22 mouse cellular contexts compared by ENCODE assay signal in genomic region chr13:49103913-49104312, GRCm38 (mm10). TPM values are rescaled to one million over a fixed set of nuclear protein-coding genes. Genes with fewer than 3 reads are reported as not detected.
DNase-seq lines count a peak whose midpoint lies in the region; ATAC-seq and TF ChIP-seq lines count a peak whose summit lies in the region.
"Had no signal": no experiment of that assay in that cellular context is flagged by ENCODE, and none has a peak within 500 bp of the region (broad histone marks: within the 10 kb centered on the region; RNA-seq: fewer than 3 reads in every experiment).

No protein-coding gene starts in this region.

- no peaks in the 10 kb centered on the region for H3K9me3 ChIP-seq in hindbrain, embryonic 15.5 days
- H3K9me3 ChIP-seq in hindbrain, embryonic 13.5 days, result no peaks in the 10 kb centered on the region
- no peaks in the 10 kb centered on the region for H3K9me3 ChIP-seq in lung, embryonic 16.5 days (ENCODE audit: control insufficient read depth, low read length)
- H3K9me3 ChIP-seq: forebrain, embryonic 15.5 days; hindbrain, embryonic 12.5 days; limb, embryonic 10.5 days; midbrain, embryonic 13.5 days had no signal

- WGBS in hindbrain, embryonic 15.5 days, result 90% methylated on average over 1 of the region's 1 CpGs
- WGBS in hindbrain, embryonic 13.5 days, result 82% methylated on average over 1 of the region's 1 CpGs
- 50% methylated on average over 1 of the region's 1 CpGs for WGBS in lung, embryonic 16.5 days
- 60% methylated on average over 1 of the region's 1 CpGs for WGBS in olfactory bulb, adult 2 months

- H3K4me3 ChIP-seq in hindbrain, embryonic 15.5 days, result no peak overlapping the region
- no peak overlapping the region for H3K4me3 ChIP-seq in hindbrain, embryonic 13.5 days
- H3K4me3 ChIP-seq in lung, embryonic 16.5 days (ENCODE audit: low read length), result no peak overlapping the region
- H3K4me3 ChIP-seq in cortical plate, adult 2 months (ENCODE audit: insufficient read depth, low read length), result no peak overlapping the region
- no peak overlapping the region for H3K4me3 ChIP-seq in olfactory bulb, adult 2 months (ENCODE audit: insufficient read depth, low read depth, low read length)
- H3K4me3 ChIP-seq: forebrain, embryonic 15.5 days; hindbrain, embryonic 12.5 days; limb, embryonic 10.5 days; midbrain, embryonic 13.5 days; myocyte had no signal

- peaks cover 31% of the 10 kb centered on the region for H3K4me1 ChIP-seq in hindbrain, embryonic 15.5 days (replicated peaks)
- H3K4me1 ChIP-seq in hindbrain, embryonic 13.5 days (replicated peaks), result peaks cover 26% of the 10 kb centered on the region
- peaks cover 24% of the 10 kb centered on the region for H3K4me1 ChIP-seq in lung, embryonic 16.5 days (replicated peaks; ENCODE audit: control insufficient read depth, insufficient read depth, low read length)
- H3K4me1 ChIP-seq in cortical plate, adult 2 months (ENCODE audit: control insufficient read depth, insufficient read depth, low read length), result peaks cover 18% of the 10 kb centered on the region
- H3K4me1 ChIP-seq in olfactory bulb, adult 2 months (ENCODE audit: control insufficient read depth, insufficient read depth, low read length), result peaks cover 31% of the 10 kb centered on the region
- H3K4me1 ChIP-seq: limb, embryonic 10.5 days had no signal

- no peak for ATAC-seq in hindbrain, embryonic 15.5 days (ENCODE audit: low FRiP score, low read depth)
- ATAC-seq in hindbrain, embryonic 13.5 days (ENCODE audit: low FRiP score), result no peak
- peak; percentile 69 for ATAC-seq in lung, embryonic 16.5 days (ENCODE audit: low read depth)
- ATAC-seq: CD4-positive, CD25-positive, alpha-beta regulatory T cell, adult 4 months; forebrain, embryonic 15.5 days; liver, postnatal 0 days; midbrain, embryonic 13.5 days; Patski had no signal

- no peak overlapping the region for H3K9ac ChIP-seq in hindbrain, embryonic 15.5 days
- H3K9ac ChIP-seq in hindbrain, embryonic 13.5 days, result no peak overlapping the region
- no peak overlapping the region for H3K9ac ChIP-seq in lung, embryonic 16.5 days (ENCODE audit: low read length)
- H3K9ac ChIP-seq: forebrain, embryonic 15.5 days; hindbrain, embryonic 12.5 days; liver, postnatal 0 days; midbrain, embryonic 13.5 days had no signal

- no peaks in the 10 kb centered on the region for H3K27me3 ChIP-seq in hindbrain, embryonic 15.5 days
- H3K27me3 ChIP-seq in hindbrain, embryonic 13.5 days, result no peaks in the 10 kb centered on the region
- H3K27me3 ChIP-seq in lung, embryonic 16.5 days (ENCODE audit: control insufficient read depth, insufficient read depth, low read depth, low read length), result no peaks in the 10 kb centered on the region
- H3K27me3 ChIP-seq: forebrain, embryonic 15.5 days; hindbrain, embryonic 12.5 days; midbrain, embryonic 13.5 days; Patski had no signal

- DNase-seq in lung, postnatal 14 days, result no peak
- no peak for DNase-seq in B cell, adult 2 months
- DNase-seq: adrenal gland, adult 8-10 months; heart, postnatal 10 days; kidney, adult 18-20 months; kidney, postnatal 10 days; liver, postnatal 0 days; right cerebral cortex, postnatal 25 days; thymus, postnatal 14 days had no signal

- H3K36me3 ChIP-seq in hindbrain, embryonic 15.5 days, result peaks cover 12% of the 10 kb centered on the region
- H3K36me3 ChIP-seq in hindbrain, embryonic 13.5 days, result peaks cover 31% of the 10 kb centered on the region
- H3K36me3 ChIP-seq in lung, embryonic 16.5 days (ENCODE audit: control insufficient read depth, insufficient read depth, low read length), result no peaks in the 10 kb centered on the region
- H3K36me3 ChIP-seq: limb, embryonic 10.5 days had no signal

- TF ChIP-seq CTCF in cortical plate, adult 2 months (IDR thresholded peaks at IDR 0.05; ENCODE audit: extremely low read depth, insufficient read depth, low read length), result no peak
- TF ChIP-seq CTCF in olfactory bulb, adult 2 months (IDR thresholded peaks at IDR 0.05; ENCODE audit: insufficient read depth, low read depth, low read length), result no peak

- no peak for TF ChIP-seq POLR2A in cortical plate, adult 2 months (IDR thresholded peaks at IDR 0.05; ENCODE audit: extremely low read depth, insufficient read depth, low read length)
- no peak for TF ChIP-seq POLR2A in olfactory bulb, adult 2 months (IDR thresholded peaks at IDR 0.05; ENCODE audit: insufficient read depth, low read depth, low read length)

- H3K27ac ChIP-seq in hindbrain, embryonic 15.5 days (replicated peaks), result peak overlapping the region; percentile 2; the same call in 1 of the 2 replicates
- no peak overlapping the region; the same call in 1 of the 2 replicates for H3K27ac ChIP-seq in hindbrain, embryonic 13.5 days
- H3K27ac ChIP-seq in lung, embryonic 16.5 days (ENCODE audit: low read length), result no peak overlapping the region; the same call in 1 of the 2 replicates
- H3K27ac ChIP-seq in cortical plate, adult 2 months (ENCODE audit: insufficient read depth, low read length), result peak overlapping the region; percentile 66
- peak overlapping the region; percentile 34; the same call in 1 of the 2 replicates for H3K27ac ChIP-seq in olfactory bulb, adult 2 months (ENCODE audit: insufficient read depth, low read depth, low read length)
- H3K27ac ChIP-seq: hindbrain, embryonic 12.5 days; midbrain, embryonic 13.5 days had no signal

- H3K4me2 ChIP-seq in hindbrain, embryonic 15.5 days, result no peak overlapping the region
- H3K4me2 ChIP-seq in hindbrain, embryonic 13.5 days, result no peak overlapping the region
- no peak overlapping the region for H3K4me2 ChIP-seq in lung, embryonic 16.5 days (ENCODE audit: low read depth, low read length)
- H3K4me2 ChIP-seq: forebrain, embryonic 15.5 days; heart, embryonic 11.5 days; hindbrain, embryonic 12.5 days; midbrain, embryonic 13.5 days had no signal

RNA-seq across cellular contexts. Expression of gene Wnk2, which starts 43.9 kb away (rescaled TPM):
- polyA plus RNA-seq in hindbrain, embryonic 15.5 days (2015; fragmentation: Nextera tagmentation; extraction: Ambion mirVana), result 19.6 and 23.2 TPM in 2 replicates
- polyA plus RNA-seq in hindbrain, embryonic 13.5 days (2015; fragmentation: Nextera tagmentation; extraction: Ambion mirVana), result 20.3 and 20.7 TPM in 2 replicates
- 0.85 and 0.98 TPM in 2 replicates for polyA plus RNA-seq in lung, embryonic 16.5 days (2015; fragmentation: Nextera tagmentation; extraction: Ambion mirVana)
- polyA plus RNA-seq in cortical plate, adult 2 months (2012; rRNA removed), result 62.4 and 65.4 TPM in 2 replicates
- not detected in 2 replicates for polyA plus RNA-seq in olfactory bulb, adult 2 months (2012; ENCODE audit: insufficient read depth, insufficient read length, low replicate concordance, missing spikeins)
- polyA plus RNA-seq: CD4-positive, CD25-positive, alpha-beta regulatory T cell, adult 4 months; myocyte had no signal

Comparison
In these comparisons a context has a peak if more than half of its experiments do, and no peak if none do; other contexts are left out.
1. H3K27ac ChIP-seq: peak in hindbrain, embryonic 15.5 days (single experiment), cortical plate, adult 2 months (single experiment) and olfactory bulb, adult 2 months (single experiment); none in hindbrain, embryonic 13.5 days (single experiment) and lung, embryonic 16.5 days (single experiment).